Mouse (Mus musculus): ENCODE measurements at regions not wholly inside any gene's neighbourhood (a gene's known extent, or its start where the extent isn't known, plus 50 kb on each side); places are given as distances from the start of the nearest gene placed in this dataset.
"Not testable (repeated sequence)": the region's sequence is repeated elsewhere in the genome, so short reads cannot be mapped to it uniquely, and the experiment has no call there.

GRCm38 (mm10) chr6:68242749-68243148, 707.2 kb upstream of the Tacstd2 start:
- DNase-seq (ENCODE audit: low read depth, low spot score); H3K36me3 ChIP-seq (ENCODE audit: control insufficient read depth, insufficient read depth, low read length, poor library complexity, severe bottlenecking); H3K9me3 ChIP-seq (ENCODE audit: control insufficient read depth, insufficient read depth, low read depth, low read length); H3K4me3 ChIP-seq (ENCODE audit: insufficient read depth in 1 of 2, low read depth in 1 of 2, low read length in 2 of 2, poor library complexity in 1 of 2, severe bottlenecking in 1 of 2); H3K9ac ChIP-seq (ENCODE audit: insufficient read depth, low read depth, low read length, poor library complexity, severe bottlenecking); H3K27ac ChIP-seq (ENCODE audit: insufficient read depth, low read depth, low read length, poor library complexity, severe bottlenecking); H3K4me1 ChIP-seq (ENCODE audit: control insufficient read depth in 2 of 2, insufficient read depth in 2 of 2, low read length in 2 of 2, poor library complexity in 1 of 2); in situ Hi-C loops (cut with MboI; ENCODE audit: low sequenced_read_pairs in 2 of 2, unreplicated experiment in 2 of 2): not testable (repeated sequence)

- DNase-seq (ENCODE audit: low read depth, low spot score), result no peak
- no peaks in the 10 kb centered on the region for H3K36me3 ChIP-seq (ENCODE audit: control insufficient read depth, insufficient read depth, low read length, poor library complexity, severe bottlenecking)
- H3K4me3 ChIP-seq (ENCODE audit: insufficient read depth in 1 of 2, low read depth in 1 of 2, low read length in 2 of 2, poor library complexity in 1 of 2, severe bottlenecking in 1 of 2), result no peak overlapping the region
- no peaks in the 10 kb centered on the region for H3K4me1 ChIP-seq (ENCODE audit: control insufficient read depth in 2 of 2, insufficient read depth in 2 of 2, low read length in 2 of 2, poor library complexity in 1 of 2)
- H3K9ac ChIP-seq (ENCODE audit: insufficient read depth, low read depth, low read length, poor library complexity, severe bottlenecking), result no peak overlapping the region
- no peaks in the 10 kb centered on the region for H3K9me3 ChIP-seq (ENCODE audit: control insufficient read depth, insufficient read depth, low read depth, low read length)
- H3K27ac ChIP-seq (ENCODE audit: insufficient read depth, low read depth, low read length, poor library complexity, severe bottlenecking), result no peak overlapping the region
- TF ChIP-seq HCFC1 (IDR thresholded peaks at IDR 0.05; ENCODE audit: borderline replicate concordance, insufficient read depth, low read length) (no peak), ZNF384 (IDR thresholded peaks at IDR 0.05; ENCODE audit: low read depth, low read length) (no peak), CHD2 (IDR thresholded peaks at IDR 0.05; ENCODE audit: low read depth, low read length) (no peak), ZC3H11A (IDR thresholded peaks at IDR 0.05; ENCODE audit: borderline replicate concordance, low read depth, low read length) (no peak), MAFK (IDR thresholded peaks at IDR 0.05; ENCODE audit: insufficient read depth, low read depth, low read length) (no peak)
- in situ Hi-C loops (cut with MboI; ENCODE audit: low sequenced_read_pairs in 2 of 2, unreplicated experiment in 2 of 2), result no loop called here
Measured at GRCm38 (mm10) chr6:68219685-68220084, 684.1 kb upstream of the Tacstd2 start.

- H3K9me3 ChIP-seq (ENCODE audit: control insufficient read depth, insufficient read depth, low read depth, low read length), result no peaks in the 10 kb centered on the region
- H3K9ac ChIP-seq (ENCODE audit: insufficient read depth, low read depth, low read length, poor library complexity, severe bottlenecking), result no peak overlapping the region
- in situ Hi-C loops (cut with MboI; ENCODE audit: low sequenced_read_pairs in 2 of 2, unreplicated experiment in 2 of 2), result no loop called here
- no peak overlapping the region for H3K27ac ChIP-seq (ENCODE audit: insufficient read depth, low read depth, low read length, poor library complexity, severe bottlenecking)
- no peaks in the 10 kb centered on the region for H3K4me1 ChIP-seq (ENCODE audit: control insufficient read depth in 2 of 2, insufficient read depth in 2 of 2, low read length in 2 of 2, poor library complexity in 1 of 2)
- peak; percentile 0 for DNase-seq (ENCODE audit: low read depth, low spot score)
- TF ChIP-seq ZNF384 (IDR thresholded peaks at IDR 0.05; ENCODE audit: low read depth, low read length) (no peak), ZC3H11A (IDR thresholded peaks at IDR 0.05; ENCODE audit: borderline replicate concordance, low read depth, low read length) (no peak), HCFC1 (IDR thresholded peaks at IDR 0.05; ENCODE audit: borderline replicate concordance, insufficient read depth, low read length) (no peak), MAFK (IDR thresholded peaks at IDR 0.05; ENCODE audit: insufficient read depth, low read depth, low read length) (no peak), CHD2 (IDR thresholded peaks at IDR 0.05; ENCODE audit: low read depth, low read length) (no peak)
- H3K36me3 ChIP-seq (ENCODE audit: control insufficient read depth, insufficient read depth, low read length, poor library complexity, severe bottlenecking), result no peaks in the 10 kb centered on the region
- no peak overlapping the region for H3K4me3 ChIP-seq (ENCODE audit: insufficient read depth in 1 of 2, low read depth in 1 of 2, low read length in 2 of 2, poor library complexity in 1 of 2, severe bottlenecking in 1 of 2)
Measured at GRCm38 (mm10) chr6:68201448-68201847, 665.9 kb upstream of the Tacstd2 start.

GRCm38 (mm10) chr6:68198031-68198430, 662.4 kb upstream of the Tacstd2 start:
- in situ Hi-C loops (cut with MboI; ENCODE audit: low sequenced_read_pairs in 2 of 2, unreplicated experiment in 2 of 2), result no loop called here
- Histone ChIP-seq H3K36me3 (ENCODE audit: control insufficient read depth, insufficient read depth, low read length, poor library complexity, severe bottlenecking) (no peaks in the 10 kb centered on the region), H3K9ac (ENCODE audit: insufficient read depth, low read depth, low read length, poor library complexity, severe bottlenecking) (no peak overlapping the region), H3K27ac (ENCODE audit: insufficient read depth, low read depth, low read length, poor library complexity, severe bottlenecking) (no peak overlapping the region), H3K4me1 (ENCODE audit: control insufficient read depth in 2 of 2, insufficient read depth in 2 of 2, low read length in 2 of 2, poor library complexity in 1 of 2) (no peaks in the 10 kb centered on the region), H3K4me3 (ENCODE audit: insufficient read depth in 1 of 2, low read depth in 1 of 2, low read length in 2 of 2, poor library complexity in 1 of 2, severe bottlenecking in 1 of 2) (no peak overlapping the region), H3K9me3 (ENCODE audit: control insufficient read depth, insufficient read depth, low read depth, low read length) (no peaks in the 10 kb centered on the region)
- DNase-seq (ENCODE audit: low read depth, low spot score), result no peak
- TF ChIP-seq ZNF384 (IDR thresholded peaks at IDR 0.05; ENCODE audit: low read depth, low read length), result no peak
- no peak for TF ChIP-seq ZC3H11A (IDR thresholded peaks at IDR 0.05; ENCODE audit: borderline replicate concordance, low read depth, low read length)
- TF ChIP-seq HCFC1 (IDR thresholded peaks at IDR 0.05; ENCODE audit: borderline replicate concordance, insufficient read depth, low read length), result no peak
- TF ChIP-seq MAFK (IDR thresholded peaks at IDR 0.05; ENCODE audit: insufficient read depth, low read depth, low read length), result no peak
- no peak for TF ChIP-seq CHD2 (IDR thresholded peaks at IDR 0.05; ENCODE audit: low read depth, low read length)

GRCm38 (mm10) chr6:68164792-68165191, 629.2 kb upstream of the Tacstd2 start:
- TF ChIP-seq MAFK (IDR thresholded peaks at IDR 0.05; ENCODE audit: insufficient read depth, low read depth, low read length) (no peak), HCFC1 (IDR thresholded peaks at IDR 0.05; ENCODE audit: borderline replicate concordance, insufficient read depth, low read length) (no peak), CHD2 (IDR thresholded peaks at IDR 0.05; ENCODE audit: low read depth, low read length) (no peak), ZC3H11A (IDR thresholded peaks at IDR 0.05; ENCODE audit: borderline replicate concordance, low read depth, low read length) (no peak), ZNF384 (IDR thresholded peaks at IDR 0.05; ENCODE audit: low read depth, low read length) (no peak)
- H3K36me3 ChIP-seq (ENCODE audit: control insufficient read depth, insufficient read depth, low read length, poor library complexity, severe bottlenecking), result no peaks in the 10 kb centered on the region
- H3K9me3 ChIP-seq (ENCODE audit: control insufficient read depth, insufficient read depth, low read depth, low read length), result no peaks in the 10 kb centered on the region
- in situ Hi-C loops (cut with MboI; ENCODE audit: low sequenced_read_pairs in 2 of 2, unreplicated experiment in 2 of 2), result no loop called here
- no peak overlapping the region for H3K27ac ChIP-seq (ENCODE audit: insufficient read depth, low read depth, low read length, poor library complexity, severe bottlenecking)
- H3K4me1 ChIP-seq (ENCODE audit: control insufficient read depth in 2 of 2, insufficient read depth in 2 of 2, low read length in 2 of 2, poor library complexity in 1 of 2), result no peaks in the 10 kb centered on the region
- no peak for DNase-seq (ENCODE audit: low read depth, low spot score)
- no peak overlapping the region for H3K4me3 ChIP-seq (ENCODE audit: insufficient read depth in 1 of 2, low read depth in 1 of 2, low read length in 2 of 2, poor library complexity in 1 of 2, severe bottlenecking in 1 of 2)
- H3K9ac ChIP-seq (ENCODE audit: insufficient read depth, low read depth, low read length, poor library complexity, severe bottlenecking), result no peak overlapping the region

- H3K27ac ChIP-seq (ENCODE audit: insufficient read depth, low read depth, low read length, poor library complexity, severe bottlenecking); H3K4me3 ChIP-seq (ENCODE audit: insufficient read depth in 1 of 2, low read depth in 1 of 2, low read length in 2 of 2, poor library complexity in 1 of 2, severe bottlenecking in 1 of 2); H3K9ac ChIP-seq (ENCODE audit: insufficient read depth, low read depth, low read length, poor library complexity, severe bottlenecking); H3K36me3 ChIP-seq (ENCODE audit: control insufficient read depth, insufficient read depth, low read length, poor library complexity, severe bottlenecking); H3K4me1 ChIP-seq (ENCODE audit: control insufficient read depth in 2 of 2, insufficient read depth in 2 of 2, low read length in 2 of 2, poor library complexity in 1 of 2); DNase-seq (ENCODE audit: low read depth, low spot score); in situ Hi-C loops (cut with MboI; ENCODE audit: low sequenced_read_pairs in 2 of 2, unreplicated experiment in 2 of 2); H3K9me3 ChIP-seq (ENCODE audit: control insufficient read depth, insufficient read depth, low read depth, low read length): not testable (repeated sequence)
Measured at GRCm38 (mm10) chr6:68164111-68164510, 628.5 kb upstream of the Tacstd2 start.

Measured in ES-E14 (cell line).